Mouse (Mus musculus) kidney, adult 2 months (tissue): ENCODE measurements at regions not wholly inside any gene's neighbourhood (a gene's known extent, or its start where the extent isn't known, plus 50 kb on each side); places are given as distances from the start of the nearest gene placed in this dataset.

ENCODE experiments used
- CTCF ChIP-seq: fragments of 200-500 bp; conservative IDR thresholded peaks from 2 replicates; pipeline ENCODE4 v1.5.1; 2011; ENCODE audit warnings: low read depth, mild to moderate bottlenecking, control low read depth, low read length, moderate library complexity, mixed read lengths; ENCODE audit not compliant: insufficient read depth, insufficient read length
- POLR2A ChIP-seq: fragments of 200-500 bp; IDR thresholded peaks from one replicate; pipeline ENCODE4 v1.6.1; 2011; ENCODE audit warnings: low read depth, low read length, control low read depth

- TF ChIP-seq CTCF = no peak
- no peak for TF ChIP-seq POLR2A
Observed at GRCm38 (mm10) chr9:30599756-30600155, 172.8 kb downstream of the Snx19 start.
